Mouse (Mus musculus): ENCODE results near the gene Gpam. TPM values are rescaled to one million over a fixed set of nuclear protein-coding genes. Genes with fewer than 3 reads are reported as not detected.

Gpam gene
- polyA plus RNA-seq, 1 experiment from 2014 or later: 16.6 TPM

GRCm38 (mm10) chr19:55090142-55090541 is 36.9 kb downstream of the Gpam start:
- Histone ChIP-seq H3K27me3 (no peaks in the 10 kb centered on the region), H3K4me2 (no peak overlapping the region), H3K4me1 (replicated peaks) (peaks cover 56% of the 10 kb centered on the region), H3K9me3 (replicated peaks) (no peaks in the 10 kb centered on the region), H3K4me3 (replicated peaks) (no peak overlapping the region), H3K27ac (no peak overlapping the region), H3K9ac (no peak overlapping the region), H3K36me3 (peaks cover 75% of the 10 kb centered on the region)
- DNase-seq (no peak), ATAC-seq (ENCODE audit: low read depth) (no peak)
- WGBS (ENCODE audit: insufficient replicate concordance): 32% methylated on average over 7 of the region's 7 CpGs

- no peak for DNase-seq
- Histone ChIP-seq H3K4me3 (replicated peaks) (no peak overlapping the region), H3K27ac (no peak overlapping the region), H3K9ac (no peak overlapping the region), H3K4me2 (no peak overlapping the region), H3K27me3 (no peaks in the 10 kb centered on the region), H3K4me1 (replicated peaks) (peaks cover 64% of the 10 kb centered on the region), H3K9me3 (replicated peaks) (no peaks in the 10 kb centered on the region), H3K36me3 (peaks cover 84% of the 10 kb centered on the region)
- 71% methylated on average over 8 of the region's 8 CpGs for WGBS (ENCODE audit: insufficient replicate concordance)
- ATAC-seq (ENCODE audit: low read depth): no peak
These were observed 39.3 kb downstream of the Gpam start for GRCm38 (mm10) chr19:55087776-55088175.

GRCm38 (mm10) chr19:55085857-55086185 is 41.2 kb downstream of the Gpam start:
- Histone ChIP-seq H3K4me2 (peak overlapping the region; percentile 36), H3K36me3 (peaks cover 87% of the 10 kb centered on the region), H3K4me3 (replicated peaks) (no peak overlapping the region), H3K9ac (peak overlapping the region; percentile 44), H3K27ac (peak overlapping the region; percentile 88), H3K27me3 (no peaks in the 10 kb centered on the region), H3K9me3 (replicated peaks) (no peaks in the 10 kb centered on the region), H3K4me1 (replicated peaks) (peaks cover 46% of the 10 kb centered on the region)
- ATAC-seq (ENCODE audit: low read depth) (peak; percentile 72), DNase-seq (no peak)
- 10% methylated on average over 7 of the region's 7 CpGs for WGBS (ENCODE audit: insufficient replicate concordance)

GRCm38 (mm10) chr19:55084971-55085856 is 41.8 kb downstream of the Gpam start:
- Histone ChIP-seq H3K27ac (peak overlapping the region; percentile 88), H3K36me3 (peaks cover 89% of the 10 kb centered on the region), H3K9ac (peak overlapping the region; percentile 44), H3K9me3 (replicated peaks) (no peaks in the 10 kb centered on the region), H3K4me2 (peak overlapping the region; percentile 36), H3K4me3 (replicated peaks) (no peak overlapping the region), H3K27me3 (no peaks in the 10 kb centered on the region), H3K4me1 (replicated peaks) (peaks cover 40% of the 10 kb centered on the region)
- ATAC-seq (ENCODE audit: low read depth) (peak; percentile 68), DNase-seq (no peak)
- 19% methylated on average over 4 of the region's 4 CpGs for WGBS (ENCODE audit: insufficient replicate concordance)

GRCm38 (mm10) chr19:55076822-55077221 is 50.2 kb downstream of the Gpam start:
- Histone ChIP-seq H3K4me3 (replicated peaks) (no peak overlapping the region), H3K9me3 (replicated peaks) (no peaks in the 10 kb centered on the region), H3K4me2 (no peak overlapping the region), H3K36me3 (peaks cover 95% of the 10 kb centered on the region), H3K27ac (no peak overlapping the region), H3K9ac (no peak overlapping the region), H3K27me3 (no peaks in the 10 kb centered on the region), H3K4me1 (replicated peaks) (no peaks in the 10 kb centered on the region)
- no peak for ATAC-seq (ENCODE audit: low read depth)
- no peak for DNase-seq
- WGBS (ENCODE audit: insufficient replicate concordance): 74% methylated on average over 8 of the region's 8 CpGs

- H3K4me3 ChIP-seq (replicated peaks): no peak overlapping the region
- H3K36me3 ChIP-seq: peaks cover 97% of the 10 kb centered on the region
- 77% methylated on average over 3 of the region's 3 CpGs for WGBS (ENCODE audit: insufficient replicate concordance)
These were observed 54.0 kb downstream of the Gpam start for GRCm38 (mm10) chr19:55073004-55073403.

GRCm38 (mm10) chr19:55069054-55069453 is 58.0 kb downstream of the Gpam start:
- H3K9ac ChIP-seq: no peak overlapping the region
- no peaks in the 10 kb centered on the region for H3K4me1 ChIP-seq (replicated peaks)
- no peak overlapping the region for H3K27ac ChIP-seq
- H3K4me3 ChIP-seq (replicated peaks): no peak overlapping the region
- ATAC-seq (ENCODE audit: low read depth): no peak
- H3K4me2 ChIP-seq: no peak overlapping the region
- no peak for DNase-seq
- 0 out of 2 replicates have a peak, but pooled peaks cover 4% of the 10 kb centered on the region for H3K9me3 ChIP-seq (replicated peaks)
- no peaks in the 10 kb centered on the region for H3K27me3 ChIP-seq
- peaks cover 68% of the 10 kb centered on the region for H3K36me3 ChIP-seq
- WGBS (ENCODE audit: insufficient replicate concordance): 85% methylated on average over 8 of the region's 8 CpGs

More at GRCm38 (mm10) chr19:55073004-55073403, 54.0 kb downstream of the Gpam start:
- Histone ChIP-seq H3K4me2 (no peak overlapping the region), H3K4me1 (replicated peaks) (no peaks in the 10 kb centered on the region), H3K9ac (no peak overlapping the region), H3K27me3 (no peaks in the 10 kb centered on the region), H3K9me3 (replicated peaks) (0 out of 2 replicates have a peak, but pooled peaks cover 4% of the 10 kb centered on the region), H3K27ac (no peak overlapping the region)
- ATAC-seq (ENCODE audit: low read depth) (no peak), DNase-seq (no peak)

GRCm38 (mm10) chr19:55063272-55063671 is 63.8 kb downstream of the Gpam start:
- H3K9ac ChIP-seq: no peak overlapping the region
- no peak for DNase-seq
- H3K9me3 ChIP-seq (replicated peaks): no peaks in the 10 kb centered on the region; the same call in 1 of the 2 replicates
- no peak overlapping the region for H3K4me2 ChIP-seq
- 38% methylated on average over 6 of the region's 6 CpGs for WGBS (ENCODE audit: insufficient replicate concordance)
- no peak overlapping the region; the same call in 1 of the 2 replicates for H3K27ac ChIP-seq
- no peaks in the 10 kb centered on the region for H3K27me3 ChIP-seq
- H3K36me3 ChIP-seq: peaks cover 12% of the 10 kb centered on the region
- peaks cover 10% of the 10 kb centered on the region for H3K4me1 ChIP-seq (replicated peaks)
- H3K4me3 ChIP-seq (replicated peaks): no peak overlapping the region
- 0 out of 2 replicates have a peak, but pooled peaks have one; percentile 10 for ATAC-seq (ENCODE audit: low read depth)

- Histone ChIP-seq H3K4me3 (replicated peaks) (no peak overlapping the region), H3K9ac (no peak overlapping the region), H3K36me3 (peaks cover 10% of the 10 kb centered on the region), H3K4me2 (no peak overlapping the region), H3K27ac (no peak overlapping the region), H3K9me3 (replicated peaks) (no peaks in the 10 kb centered on the region; the same call in 1 of the 2 replicates), H3K4me1 (replicated peaks) (peaks cover 10% of the 10 kb centered on the region), H3K27me3 (no peaks in the 10 kb centered on the region)
- 80% methylated on average over 8 of the region's 8 CpGs for WGBS (ENCODE audit: insufficient replicate concordance)
- DNase-seq (no peak), ATAC-seq (ENCODE audit: low read depth) (no peak)
These were observed 64.5 kb downstream of the Gpam start for GRCm38 (mm10) chr19:55062501-55062900.

- peaks cover 7% of the 10 kb centered on the region for H3K36me3 ChIP-seq
- WGBS (ENCODE audit: insufficient replicate concordance): 31% methylated on average over 4 of the region's 5 CpGs
- peak; percentile 26 for DNase-seq
- H3K4me3 ChIP-seq (replicated peaks): no peak overlapping the region
- peaks cover 10% of the 10 kb centered on the region for H3K4me1 ChIP-seq (replicated peaks)
- H3K27me3 ChIP-seq: no peaks in the 10 kb centered on the region
- no peak overlapping the region for H3K27ac ChIP-seq
- ATAC-seq (ENCODE audit: low read depth): no peak
- peak overlapping the region; percentile 17; the same call in 1 of the 2 replicates for H3K4me2 ChIP-seq
- no peaks in the 10 kb centered on the region; the same call in 1 of the 2 replicates for H3K9me3 ChIP-seq (replicated peaks)
- no peak overlapping the region for H3K9ac ChIP-seq
These were observed 65.1 kb downstream of the Gpam start for GRCm38 (mm10) chr19:55061951-55062350.

- WGBS (ENCODE audit: insufficient replicate concordance): 8% methylated on average over 14 of the region's 14 CpGs
- ATAC-seq (ENCODE audit: low read depth): no peak; the same call in 1 of the 2 replicates
- H3K9ac ChIP-seq: 0 out of 2 replicates have a peak overlapping the region, but pooled peaks have one; percentile 31
These were observed 65.6 kb downstream of the Gpam start for GRCm38 (mm10) chr19:55061447-55061901.

More at GRCm38 (mm10) chr19:55061447-55061901, 65.6 kb downstream of the Gpam start:
- Histone ChIP-seq H3K27me3 (no peaks in the 10 kb centered on the region), H3K36me3 (peaks cover 6% of the 10 kb centered on the region), H3K4me1 (replicated peaks) (peaks cover 10% of the 10 kb centered on the region), H3K4me3 (replicated peaks) (peak overlapping the region; percentile 35), H3K9me3 (replicated peaks) (no peaks in the 10 kb centered on the region; the same call in 1 of the 2 replicates), H3K27ac (no peak overlapping the region), H3K4me2 (peak overlapping the region; percentile 67)
- DNase-seq: no peak

All from liver, embryonic 13.5 days (tissue).